Mouse (Mus musculus): Measurements from ENCODE around the gene St5.

The St5 gene

DNA sequence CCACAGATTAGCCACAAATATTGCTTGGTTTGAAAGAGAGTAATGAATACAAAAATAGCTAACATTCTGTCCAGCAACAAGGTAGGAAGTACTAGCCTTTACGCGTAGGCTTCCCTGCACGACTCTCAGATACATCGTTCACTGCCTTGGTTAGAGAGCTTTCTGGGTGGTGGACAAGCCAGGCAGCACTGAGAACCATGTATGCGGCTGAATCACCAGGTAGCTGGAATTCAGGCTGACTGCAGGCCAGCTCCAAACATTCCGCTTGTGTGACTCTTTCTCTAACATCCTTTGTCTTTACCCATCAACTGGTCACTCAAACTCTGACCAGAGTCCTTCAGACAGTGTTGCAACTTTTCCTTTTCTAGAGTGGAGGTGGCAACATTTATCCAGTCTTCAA is 94.6 kb downstream of the St5 start:
- DNase-seq: no peak

DNA sequence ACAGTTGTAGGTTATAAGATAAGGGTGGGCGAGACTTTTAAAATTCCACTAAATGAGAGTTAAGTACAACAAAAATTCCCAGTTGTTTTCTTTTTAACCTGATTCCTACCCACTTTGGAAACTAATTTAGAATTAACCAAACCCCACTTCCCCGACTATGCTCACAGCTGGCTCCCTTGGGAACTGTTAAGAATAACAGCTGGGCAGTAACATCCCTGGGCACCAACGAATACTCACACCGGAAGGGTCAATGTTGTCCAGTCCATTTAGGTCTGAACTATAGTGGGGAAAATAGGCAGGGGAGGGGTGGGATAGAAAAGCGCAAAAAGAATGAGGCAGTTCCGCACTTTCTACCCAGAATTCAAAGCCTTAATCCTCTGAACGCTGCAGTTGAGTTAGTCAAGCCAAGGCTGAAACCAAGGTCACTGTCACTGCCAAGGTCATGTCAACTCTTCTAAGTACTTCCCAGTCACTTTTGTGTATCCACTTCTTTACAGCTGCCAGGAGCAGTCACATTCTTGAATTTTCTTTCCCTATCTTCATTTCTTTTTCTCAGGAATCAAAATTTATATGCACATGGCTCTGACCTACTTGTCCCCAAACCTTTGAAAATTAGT is 96.3 kb downstream of the St5 start:
- DNase-seq: no peak

DNA sequence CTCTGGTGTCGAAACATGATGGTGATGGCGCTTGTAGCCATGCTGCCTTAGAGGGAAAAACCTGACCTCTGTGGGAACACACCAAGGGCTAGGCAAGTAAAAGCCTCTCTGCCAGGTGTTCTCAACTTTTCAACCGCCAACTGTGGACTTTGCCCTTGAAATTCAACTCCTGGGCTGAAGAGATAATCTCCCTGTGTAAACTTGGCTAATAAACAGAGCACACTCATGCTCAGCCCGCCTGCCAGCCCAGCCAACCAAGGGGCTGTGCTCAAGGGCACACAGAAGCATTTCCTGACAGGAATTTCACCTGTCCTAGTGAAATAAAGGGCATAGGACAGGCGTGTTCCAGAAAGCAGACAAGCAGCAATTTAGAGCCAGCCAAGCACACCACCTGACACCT is 100.8 kb downstream of the St5 start:
- peak; percentile 65 for DNase-seq

DNA sequence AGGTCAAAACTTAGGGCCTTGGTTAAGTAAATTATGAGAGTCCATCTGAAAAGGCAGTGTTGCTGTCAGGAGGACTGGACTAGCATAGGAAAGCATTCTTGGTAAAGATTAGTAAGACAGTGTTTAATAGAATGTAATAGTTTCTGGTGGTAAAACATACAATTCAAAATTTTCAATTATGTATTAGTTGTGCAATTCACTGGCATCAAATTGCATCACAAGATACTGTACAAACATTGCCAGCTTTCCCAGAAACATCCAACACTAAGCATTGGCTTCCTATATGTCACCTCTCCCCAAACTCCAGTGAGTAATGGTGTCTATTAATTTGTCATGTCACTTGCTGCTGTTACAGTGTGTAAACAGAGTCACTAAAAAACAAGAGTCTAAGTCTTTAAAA is 101.4 kb downstream of the St5 start:
- DNase-seq: no peak

DNA sequence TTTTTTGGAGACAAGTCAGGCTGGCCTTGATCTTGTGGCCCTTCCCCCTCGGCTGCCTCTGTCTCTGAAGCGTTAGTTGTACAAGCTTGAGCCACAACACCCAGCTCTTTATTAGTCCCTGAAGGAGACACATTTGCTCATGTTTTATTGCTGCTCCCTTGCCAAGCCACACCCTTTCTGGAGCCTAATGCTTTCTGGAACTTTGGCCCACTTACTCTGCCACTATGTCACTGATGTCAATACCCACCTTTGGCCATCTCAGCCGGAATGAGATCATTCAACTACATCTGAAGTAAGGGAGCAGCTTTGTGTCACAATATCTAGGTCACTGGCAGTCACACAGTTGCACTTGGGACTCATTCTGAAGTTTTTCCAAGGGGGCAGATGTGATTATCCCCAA is 102.7 kb downstream of the St5 start:
- DNase-seq: peak; percentile 48

DNA sequence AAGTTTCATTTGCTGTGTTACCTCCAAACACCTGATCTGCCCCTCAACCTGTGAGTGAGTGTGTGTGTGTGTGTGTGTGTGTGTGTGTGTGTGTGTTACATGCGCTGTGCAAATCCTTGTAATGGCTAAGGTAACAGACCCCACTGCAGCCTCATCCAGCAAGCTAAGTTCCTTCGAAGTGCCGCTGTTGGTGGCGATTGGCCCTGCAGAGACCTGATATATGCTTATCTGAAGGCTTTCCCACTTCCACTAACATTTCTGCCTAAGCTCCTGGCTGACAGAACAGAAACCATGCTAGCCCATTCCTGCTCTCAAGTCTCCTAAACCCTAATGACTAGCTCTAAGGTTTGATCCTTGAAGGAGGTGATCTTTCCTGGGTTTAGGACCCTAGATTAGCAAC is 103.4 kb downstream of the St5 start:
- DNase-seq: no peak

DNA sequence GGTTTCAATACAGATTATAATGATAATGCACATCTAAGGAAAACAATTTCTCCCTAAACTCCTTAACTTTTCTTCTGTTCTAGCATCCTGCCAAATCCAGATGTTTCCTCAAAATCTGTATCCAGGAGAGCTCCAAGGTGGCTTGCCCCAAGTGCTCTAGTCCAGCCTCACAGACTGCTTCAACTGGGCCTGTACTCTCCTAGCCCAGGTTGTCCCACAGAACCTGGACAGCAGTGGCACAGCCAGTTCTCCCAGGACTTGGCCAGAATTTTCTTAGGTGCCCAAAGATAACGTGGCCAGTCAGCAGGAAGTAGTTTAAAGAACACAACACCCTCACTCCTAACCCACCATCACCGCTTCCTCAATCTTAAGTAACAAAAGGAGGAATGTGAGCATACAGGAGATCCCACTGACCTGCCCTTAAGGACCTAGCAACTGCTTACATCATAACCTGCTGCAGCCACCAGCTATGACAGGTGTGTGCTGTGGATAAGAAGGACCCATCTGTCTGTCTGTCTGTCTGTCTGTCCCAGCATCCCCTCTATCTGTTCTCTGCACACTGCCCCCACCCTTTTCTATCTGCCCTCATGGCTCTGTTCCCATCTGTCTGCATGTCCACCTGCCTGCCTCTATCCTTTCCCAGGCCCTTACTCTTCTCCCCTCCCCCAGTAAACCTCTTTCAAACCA is 108.4 kb downstream of the St5 start:
- DNase-seq: no peak

DNA sequence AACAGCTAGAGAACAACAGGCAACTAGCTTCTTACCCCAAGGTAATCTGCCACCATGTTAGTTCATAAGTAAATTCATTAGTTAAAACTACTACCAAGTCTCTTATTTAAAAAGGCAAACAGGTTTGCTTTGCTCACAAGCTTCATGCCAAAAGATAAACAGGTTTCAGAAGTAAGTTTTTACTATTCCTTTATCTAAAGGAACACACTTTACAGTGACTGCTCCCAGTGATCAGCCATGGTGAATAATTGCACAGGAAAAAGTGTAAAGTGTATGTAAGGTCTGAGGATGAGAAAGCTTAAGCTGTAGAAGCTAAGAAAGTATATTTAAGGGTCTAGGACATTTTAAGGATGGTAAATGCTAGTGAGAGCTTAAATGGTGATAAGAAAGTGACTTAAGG is 109.4 kb downstream of the St5 start:
- DNase-seq: no peak

DNA sequence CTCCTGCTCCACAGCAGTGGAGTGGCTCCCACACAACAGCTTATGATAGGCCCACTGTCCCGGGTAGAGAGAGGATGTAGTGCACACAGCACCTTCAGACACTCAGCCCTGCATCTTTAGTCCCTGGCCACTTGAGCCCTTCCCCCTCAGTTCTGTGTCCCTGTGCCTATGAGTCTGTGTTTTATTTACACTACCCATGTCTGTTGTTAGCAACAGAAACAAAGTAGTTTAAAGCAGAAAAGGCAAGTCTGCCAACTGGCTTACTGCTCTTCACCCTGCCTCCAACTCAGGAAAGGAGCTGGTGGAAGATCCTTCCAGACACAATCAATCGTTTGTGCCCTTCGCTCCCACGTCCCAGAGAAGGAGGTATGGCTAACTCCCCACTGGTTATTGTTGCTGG is 111.2 kb downstream of the St5 start:
- DNase-seq: no peak

DNA sequence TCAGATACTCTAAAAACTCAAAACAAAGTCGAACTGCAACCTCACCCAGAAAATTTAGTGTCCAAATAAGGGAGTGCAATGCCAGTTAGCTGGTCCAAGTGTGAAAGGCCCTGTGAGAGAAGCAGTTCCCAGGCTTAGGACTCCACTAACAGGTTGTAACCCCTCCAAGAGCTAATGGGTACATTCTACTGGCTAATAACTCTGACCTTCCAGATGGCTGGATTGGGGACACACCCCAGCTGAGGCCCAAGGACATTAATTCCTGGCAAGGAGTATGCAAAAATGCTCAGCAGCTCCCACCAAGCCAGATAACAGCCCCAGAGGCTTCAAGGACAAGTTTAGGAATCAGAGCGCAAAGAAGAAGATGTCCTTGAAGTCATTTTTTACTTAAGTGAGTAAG is 112.8 kb downstream of the St5 start:
- no peak for DNase-seq

DNA sequence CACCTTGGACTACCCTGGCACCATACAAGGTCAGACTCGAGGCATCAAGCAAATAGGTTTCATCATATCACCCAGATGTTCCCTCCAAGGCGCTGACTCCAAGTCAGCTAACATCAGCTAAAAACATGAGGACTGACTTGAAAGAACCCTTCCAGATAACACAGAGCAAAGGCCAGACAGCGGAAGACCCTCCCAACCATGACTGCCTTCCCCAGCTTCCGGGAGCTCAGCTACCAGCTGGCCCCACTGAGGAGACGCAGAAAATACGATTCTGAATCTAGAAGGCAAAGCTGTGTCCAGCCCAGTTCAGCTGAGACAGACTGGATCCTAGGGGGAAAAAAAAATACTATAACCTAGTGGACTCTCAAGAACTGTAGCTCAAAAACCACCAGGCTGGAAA is 114.4 kb downstream of the St5 start:
- peak; percentile 38 for DNase-seq

DNA sequence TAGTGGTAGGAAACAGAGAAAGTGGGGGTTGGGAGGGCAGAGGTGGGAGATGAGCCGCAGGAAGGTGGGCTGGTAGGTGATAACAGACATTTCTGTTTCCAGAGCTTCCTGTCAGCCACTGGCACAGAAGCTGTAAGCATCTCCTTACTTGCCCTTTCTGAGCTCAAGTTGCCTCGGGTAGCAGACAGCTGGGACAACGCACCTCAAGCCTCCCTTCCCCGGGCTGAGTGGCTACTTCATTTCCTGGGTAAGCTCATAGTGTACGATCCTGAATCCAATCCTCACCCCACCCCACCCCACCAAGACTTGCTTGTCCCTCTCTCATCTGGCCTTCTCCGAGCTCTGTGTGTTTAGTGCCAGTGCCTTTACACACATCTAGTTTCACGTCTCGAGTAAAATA is 115.3 kb downstream of the St5 start:
- no peak for DNase-seq

DNA sequence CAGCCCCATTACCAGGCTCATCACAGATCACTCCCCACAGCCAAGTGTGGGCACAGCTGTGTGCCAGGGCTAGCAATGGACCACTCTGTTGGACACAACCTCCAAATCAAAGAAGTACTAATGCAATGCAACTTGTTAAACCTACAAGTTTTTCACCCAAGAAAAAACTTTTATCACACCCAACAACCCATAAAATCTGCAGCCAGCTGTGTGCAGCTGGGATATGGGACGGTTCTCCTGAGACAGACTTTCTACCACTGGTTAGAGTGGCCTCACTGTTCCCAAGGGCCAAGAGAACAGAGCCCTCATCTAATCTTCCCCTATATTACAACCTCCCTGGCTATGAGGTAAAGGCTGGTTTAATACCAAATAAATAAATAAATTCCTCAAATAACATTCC is 118.9 kb downstream of the St5 start:
- no peak for DNase-seq

DNA sequence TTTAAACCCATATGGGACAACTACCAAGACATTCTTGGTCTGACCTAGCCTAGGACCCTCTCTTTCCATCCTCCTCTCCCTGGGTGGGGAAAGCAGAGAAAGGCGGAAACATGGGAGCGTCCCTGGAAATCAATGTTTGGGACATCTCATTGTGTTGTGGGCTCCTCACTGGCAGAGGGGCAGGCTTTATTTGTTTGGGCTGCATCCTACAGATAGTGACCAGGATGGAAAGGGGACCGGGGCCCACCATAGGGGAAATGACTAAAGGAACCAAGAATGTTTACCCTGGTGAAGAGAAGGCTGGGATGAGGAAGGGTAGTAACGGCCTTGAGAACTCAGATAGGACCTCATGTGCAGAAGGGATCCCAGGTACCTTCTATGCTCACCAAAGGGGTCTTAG is 122.9 kb downstream of the St5 start:
- no peak for DNase-seq

DNA sequence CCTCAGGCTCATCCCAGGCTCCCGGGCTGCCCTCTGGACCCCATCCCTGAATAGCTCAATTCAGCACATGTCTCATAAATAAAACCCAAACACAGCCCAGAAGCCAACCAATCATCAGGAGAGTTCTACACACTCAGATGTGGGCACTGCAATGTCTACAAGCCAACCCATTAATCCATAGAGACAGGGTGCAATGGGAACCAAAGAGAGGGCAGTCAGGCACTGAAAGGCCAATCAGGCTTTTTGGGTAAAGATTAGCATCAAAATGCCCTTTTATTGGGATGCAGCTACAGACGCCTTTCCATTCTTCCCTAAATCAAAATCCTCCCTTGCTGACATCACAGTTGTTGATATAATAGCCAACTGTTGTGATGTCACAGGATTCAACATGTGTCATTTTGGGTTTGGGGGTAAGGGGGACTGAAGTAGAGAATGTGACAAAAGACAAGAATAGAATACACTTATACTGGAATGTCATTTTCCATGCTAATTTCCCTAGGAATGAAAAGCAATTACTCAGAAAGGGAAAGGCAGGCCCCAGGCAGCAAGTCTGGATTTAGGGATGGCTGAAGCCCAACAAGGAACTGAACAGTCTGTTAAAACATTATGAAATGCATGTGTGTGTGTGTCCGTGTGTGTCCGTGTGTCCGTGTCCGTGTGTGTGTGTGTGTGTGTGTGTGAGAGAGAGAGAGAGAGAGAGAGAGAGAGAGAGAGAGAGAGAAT is 123.7 kb downstream of the St5 start:
- no peak for DNase-seq

DNA sequence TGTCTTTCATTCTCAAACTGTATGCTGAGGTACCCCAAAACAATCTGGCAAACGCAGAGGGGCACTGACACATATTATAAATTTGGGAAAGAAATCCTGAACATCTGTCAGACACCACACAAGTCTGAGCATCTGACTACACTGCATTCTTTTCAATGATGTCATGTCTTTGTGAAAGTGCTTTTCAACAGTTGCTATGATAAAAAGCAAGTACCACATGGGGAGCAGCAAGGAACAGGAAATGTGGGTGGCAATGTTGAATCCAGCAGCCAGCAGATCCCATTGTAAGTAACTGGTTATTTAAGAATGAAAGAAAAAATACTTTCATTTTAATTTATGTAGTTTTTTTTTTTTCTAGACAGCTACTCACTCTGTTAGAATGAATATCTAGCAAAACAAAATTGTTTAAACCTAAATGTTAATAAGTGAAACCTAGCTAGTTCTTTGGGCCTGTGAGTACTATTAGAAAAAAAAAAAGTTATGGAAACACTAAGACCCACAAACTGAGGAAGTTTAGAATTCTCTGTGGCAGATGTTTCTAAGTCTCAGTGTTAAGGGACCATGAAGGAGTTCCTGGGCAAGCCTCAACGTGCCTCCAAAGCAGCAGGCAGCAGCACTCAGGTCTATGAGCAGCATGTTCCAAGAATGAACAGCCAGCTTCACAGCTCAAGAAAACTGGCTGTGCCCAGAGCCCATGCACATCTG is 124.4 kb downstream of the St5 start:
- no peak for DNase-seq

DNA sequence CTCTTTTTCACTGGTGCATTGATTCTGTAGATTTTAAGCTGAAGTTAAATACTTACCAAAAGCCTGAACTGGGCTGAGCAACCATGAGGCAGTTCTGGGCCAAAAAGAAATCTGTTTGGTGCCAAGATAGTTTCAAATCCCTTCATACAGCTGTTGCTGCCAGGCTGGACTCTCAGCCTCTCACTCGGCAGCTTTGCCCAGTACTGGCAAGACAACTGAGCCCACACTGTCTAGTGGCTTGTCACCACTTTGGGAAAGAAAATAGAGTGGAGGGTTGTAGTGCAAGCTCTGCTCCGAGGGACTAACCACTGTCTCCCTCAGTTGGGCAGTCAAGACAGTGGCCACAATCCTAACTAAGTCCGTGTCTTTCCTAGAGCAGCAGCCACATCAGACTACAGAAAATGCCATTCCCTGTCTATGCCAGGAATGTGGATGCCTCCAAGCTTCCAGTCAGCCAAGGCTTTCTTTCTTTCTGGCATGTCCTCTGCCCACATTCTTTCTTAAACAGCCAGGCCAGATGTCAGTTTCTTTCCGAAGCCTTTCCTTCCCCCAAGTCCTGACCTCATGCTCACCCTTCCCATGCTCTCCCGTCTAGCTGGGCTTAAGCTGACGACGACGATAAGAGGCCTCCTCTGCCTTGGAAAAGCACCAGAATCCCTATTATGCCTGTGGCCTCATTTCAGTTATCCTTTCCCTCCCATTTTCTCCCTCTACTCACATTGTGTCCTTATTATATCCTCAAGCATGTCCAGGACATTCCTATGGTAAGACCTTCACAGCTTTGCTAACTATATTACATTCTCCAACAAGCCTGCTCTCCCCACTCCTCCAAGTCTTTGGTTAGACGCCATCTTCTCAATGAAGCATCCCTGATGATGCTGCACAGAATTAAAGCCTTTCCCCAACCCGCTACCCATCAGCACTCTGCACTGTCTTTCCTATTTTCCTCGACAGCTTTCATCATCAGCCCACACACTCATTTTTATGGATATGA is 126.8 kb downstream of the St5 start:
- peak; percentile 35 for DNase-seq

DNA sequence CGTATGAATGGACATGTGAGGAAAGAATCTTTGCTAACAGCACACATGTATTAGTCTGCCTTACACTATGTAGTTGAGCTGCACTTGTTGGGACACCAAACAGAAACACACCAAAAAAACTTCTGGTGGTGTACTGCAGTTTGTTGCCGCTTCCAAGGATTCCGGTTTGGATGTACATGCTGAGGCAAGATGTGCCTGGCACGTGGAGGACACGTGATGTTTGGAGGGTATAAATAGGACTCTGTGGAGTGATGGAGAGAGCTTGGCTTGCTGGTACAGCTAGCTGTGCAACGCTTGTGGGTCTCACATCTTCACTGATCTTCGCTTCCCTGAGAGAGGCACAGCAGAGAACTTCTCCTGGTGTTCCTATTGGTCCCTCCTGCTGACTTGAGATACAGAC is 129.2 kb downstream of the St5 start:
- no peak for DNase-seq

DNA sequence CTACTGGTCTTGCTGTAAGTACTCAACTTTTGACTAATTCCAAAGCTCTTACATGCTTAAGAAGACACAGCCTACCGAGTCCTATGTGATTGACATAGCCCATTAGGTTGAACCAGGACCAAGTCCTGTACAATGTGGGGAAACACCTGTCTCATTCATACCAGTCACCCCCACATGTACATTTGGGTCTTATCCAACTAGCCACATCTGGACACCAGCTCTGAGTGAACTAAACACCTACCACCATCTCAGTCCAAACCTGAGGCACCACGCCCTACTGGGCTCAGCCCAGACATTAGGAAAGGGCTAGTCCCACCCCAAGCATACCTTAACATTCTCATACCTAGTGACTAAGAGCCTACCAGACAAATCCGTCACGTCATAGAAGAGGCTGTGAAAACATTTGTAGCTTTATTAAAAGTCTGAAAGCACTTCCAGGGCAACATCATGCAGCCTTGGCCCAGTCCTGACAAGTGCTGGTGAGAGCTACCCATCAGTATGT is 135.0 kb downstream of the St5 start:
- no peak for DNase-seq

DNA sequence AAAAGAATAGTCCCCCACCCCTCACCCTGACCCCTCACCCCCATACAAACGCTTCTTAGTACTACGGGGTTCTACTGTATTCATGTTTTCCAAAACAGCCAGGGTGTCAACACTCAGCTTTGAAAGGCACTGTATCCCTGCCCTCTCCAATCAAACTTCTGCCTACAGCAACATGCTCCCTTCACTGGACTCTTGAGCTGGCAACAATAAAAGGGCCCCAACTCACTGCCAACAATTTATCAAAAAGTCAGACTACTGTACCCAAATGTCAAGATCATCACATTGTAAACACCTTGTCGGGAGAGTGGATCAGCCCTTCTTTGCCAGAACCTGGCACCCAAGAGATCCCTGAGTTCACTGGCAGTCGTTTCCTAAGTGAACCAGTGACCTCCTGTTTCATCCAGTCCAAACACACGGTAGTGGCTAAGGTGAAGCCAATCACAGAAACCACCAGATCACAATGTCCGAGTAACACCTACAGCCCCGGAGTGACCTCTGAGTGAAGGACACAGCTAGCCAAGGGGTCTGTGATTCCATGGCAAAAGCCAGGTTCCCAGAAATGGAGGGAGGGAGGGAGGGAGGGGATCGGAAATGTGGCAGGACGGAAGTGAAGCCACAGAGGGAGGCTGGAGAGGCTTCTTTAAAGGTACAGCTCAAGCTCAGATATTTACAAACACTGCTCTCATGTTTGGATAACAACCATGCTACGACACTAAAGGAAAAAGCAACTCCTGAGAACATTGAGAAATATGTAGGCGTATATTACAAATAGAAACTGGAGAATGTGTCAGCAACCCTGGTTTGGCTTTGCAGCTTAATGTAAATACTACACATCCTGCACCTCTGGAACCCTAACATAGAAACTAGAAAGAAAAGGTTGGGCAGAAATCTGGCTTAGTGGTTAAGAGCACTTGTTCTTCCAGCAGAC is 136.3 kb downstream of the St5 start:
- DNase-seq: peak; percentile 29

DNA sequence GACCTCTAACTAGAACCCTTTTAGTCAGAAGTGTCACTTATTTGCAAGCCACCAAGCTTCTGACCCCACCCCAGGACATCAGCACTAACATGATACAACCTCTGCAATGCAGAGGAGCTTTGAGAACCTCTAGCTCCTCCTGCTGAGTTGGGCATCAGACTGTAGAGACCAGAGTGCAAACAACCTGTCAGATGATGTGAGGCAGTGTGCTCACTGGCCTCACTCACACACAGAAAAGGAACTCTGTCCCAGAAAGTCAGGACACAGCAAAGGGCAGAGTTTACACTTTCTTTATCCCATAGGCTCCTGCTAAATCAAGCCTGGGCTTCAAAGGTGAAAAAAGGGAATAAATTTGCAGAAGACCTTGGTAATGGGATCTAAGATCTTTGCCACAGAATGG is 137.1 kb downstream of the St5 start:
- DNase-seq: no peak
